Mouse (Mus musculus) hindbrain, embryonic 11.5 days (tissue): ENCODE measurements around the gene Gpd1l. TPM values are rescaled to one million over a fixed set of nuclear protein-coding genes. Genes with fewer than 3 reads are reported as not detected.

Experiments
- ATAC-seq: fragments of 200-750 bp; cut with Nextera tagmentation; 2 replicates; pipeline ENCODE4 v1.8.0; 2017; ENCODE audit warnings: mild to moderate bottlenecking, moderate TSS enrichment, moderate library complexity; ENCODE audit not compliant: low FRiP score
- DNase-seq: peaks from one replicate; pipeline ENCODE4 v3.0.0-alpha.2; 2015; ENCODE audit warnings: low spot score
- H3K27ac ChIP-seq: fragments of 300-500 bp; sonication (generic); 2 replicates; pipeline ENCODE4 v1.5.1; 2014; ENCODE audit warnings: mild to moderate bottlenecking, low read depth, low read length
- H3K27me3 ChIP-seq: fragments of 300-500 bp; sonication (generic); 2 replicates; pipeline ENCODE4 v1.6.1; 2014; ENCODE audit warnings: mild to moderate bottlenecking, low read length, moderate library complexity, mixed read lengths; ENCODE audit not compliant: control insufficient read depth, insufficient read depth
- H3K36me3 ChIP-seq: fragments of 300-500 bp; sonication (generic); 2 replicates; pipeline ENCODE4 v1.6.1; 2014; ENCODE audit warnings: mild to moderate bottlenecking, low read length, moderate library complexity, mixed read lengths; ENCODE audit not compliant: control insufficient read depth, insufficient read depth
- H3K4me1 ChIP-seq: fragments of 300-500 bp; sonication (generic); replicated peaks from 2 replicates; pipeline ENCODE4 v1.6.1; 2014; ENCODE audit warnings: low read length, mixed read lengths; ENCODE audit not compliant: control insufficient read depth, insufficient read depth
- H3K4me2 ChIP-seq: fragments of 300-500 bp; sonication (generic); replicated peaks from 2 replicates; pipeline ENCODE4 v1.6.1; 2014; ENCODE audit warnings: mild to moderate bottlenecking, low read depth, low read length
- H3K4me3 ChIP-seq: fragments of 300-500 bp; sonication (generic); 2 replicates; pipeline ENCODE4 v1.5.1; 2014; ENCODE audit warnings: low read depth, low read length
- H3K9ac ChIP-seq: fragments of 300-500 bp; sonication (generic); 2 replicates; pipeline ENCODE4 v1.6.1; 2014; ENCODE audit warnings: low read depth, low read length
- H3K9me3 ChIP-seq: fragments of 300-500 bp; sonication (generic); 2 replicates; pipeline ENCODE4 v1.6.1; 2016; ENCODE audit warnings: low read length; ENCODE audit not compliant: control insufficient read depth
- WGBS: fragments of 180-500 bp; shearing (Covaris S2); extraction: QIAGEN DNeasy Blood & Tissue Kit; methylation state at CpG from one replicate; pipeline ENCODE4 v1.1.7; 2014; 5-methylcytosine and 5-hydroxymethylcytosine counted together
- polyA plus RNA-seq: library from polyadenylated mRNA; unstranded; fragments of >200 nt; fragmentation: Nextera tagmentation; extraction: Ambion mirVana; gene quantifications from 2 replicates; pipeline ENCODE4 v1.2.1, GENCODE M21; 2014

Gpd1l gene
- polyA plus RNA-seq, 1 experiment from 2014 or later = 9.8 TPM

GRCm38 (mm10) chr9:114934231-114934630 lies 444 bp upstream of the Gpd1l start:
- Histone ChIP-seq H3K36me3 (no peaks in the 10 kb centered on the region), H3K4me2 (peak overlapping the region; percentile 97), H3K4me3 (no peak overlapping the region), H3K9ac (no peak overlapping the region), H3K9me3 (no peaks in the 10 kb centered on the region), H3K27ac (no peak overlapping the region), H3K4me1 (0 out of 2 replicates have a peak, but pooled peaks cover 3% of the 10 kb centered on the region), H3K27me3 (no peaks in the 10 kb centered on the region)
- 73% methylated on average over 11 of the region's 11 CpGs for WGBS
- no peak for DNase-seq
- peak; percentile 28 for ATAC-seq

GRCm38 (mm10) chr9:114933037-114933722 lies 607 bp downstream of the Gpd1l start:
- H3K36me3 ChIP-seq = no peaks in the 10 kb centered on the region
- H3K9me3 ChIP-seq = no peaks in the 10 kb centered on the region
- DNase-seq (peak; percentile 45), ATAC-seq (peak; percentile 52)
- H3K9ac ChIP-seq = peak overlapping the region; percentile 75
- WGBS = under 1% methylated on average over 50 of the region's 50 CpGs
- H3K4me1 ChIP-seq = 0 out of 2 replicates have a peak, but pooled peaks cover 3% of the 10 kb centered on the region
- no peaks in the 10 kb centered on the region for H3K27me3 ChIP-seq
- 0 out of 2 replicates have a peak overlapping the region, but pooled peaks have one; percentile 36 for H3K27ac ChIP-seq
- peak overlapping the region; percentile 74 for H3K4me3 ChIP-seq
- peak overlapping the region; percentile 97 for H3K4me2 ChIP-seq

GRCm38 (mm10) chr9:114932607-114933006 lies 1.2 kb downstream of the Gpd1l start:
- Histone ChIP-seq H3K4me3 (peak overlapping the region; percentile 74), H3K27me3 (no peaks in the 10 kb centered on the region), H3K27ac (no peak overlapping the region), H3K36me3 (no peaks in the 10 kb centered on the region), H3K9me3 (no peaks in the 10 kb centered on the region), H3K4me1 (0 out of 2 replicates have a peak, but pooled peaks cover 3% of the 10 kb centered on the region), H3K4me2 (peak overlapping the region; percentile 97), H3K9ac (no peak overlapping the region; the same call in 1 of the 2 replicates)
- DNase-seq (no peak), ATAC-seq (no peak)
- 27% methylated on average over 13 of the region's 13 CpGs for WGBS

GRCm38 (mm10) chr9:114930464-114931090 lies 3.2 kb downstream of the Gpd1l start:
- no peak overlapping the region for H3K27ac ChIP-seq
- no peaks in the 10 kb centered on the region for H3K36me3 ChIP-seq
- no peaks in the 10 kb centered on the region for H3K27me3 ChIP-seq
- H3K9ac ChIP-seq = no peak overlapping the region
- H3K4me3 ChIP-seq = no peak overlapping the region
- no peaks in the 10 kb centered on the region for H3K9me3 ChIP-seq
- DNase-seq (no peak), ATAC-seq (no peak)
- 0 out of 2 replicates have a peak, but pooled peaks cover 3% of the 10 kb centered on the region for H3K4me1 ChIP-seq
- no peak overlapping the region for H3K4me2 ChIP-seq
- WGBS = 72% methylated on average over 9 of the region's 9 CpGs

GRCm38 (mm10) chr9:114925571-114925970 lies 8.2 kb downstream of the Gpd1l start:
- ATAC-seq (no peak), DNase-seq (no peak)
- Histone ChIP-seq H3K27me3 (no peaks in the 10 kb centered on the region), H3K9me3 (no peaks in the 10 kb centered on the region), H3K4me3 (no peak overlapping the region), H3K4me1 (no peaks in the 10 kb centered on the region), H3K36me3 (no peaks in the 10 kb centered on the region), H3K9ac (no peak overlapping the region), H3K27ac (no peak overlapping the region), H3K4me2 (no peak overlapping the region)
- WGBS = 89% methylated on average over 5 of the region's 5 CpGs

GRCm38 (mm10) chr9:114925039-114925438 lies 8.7 kb downstream of the Gpd1l start:
- H3K27ac ChIP-seq = no peak overlapping the region
- ATAC-seq = no peak

GRCm38 (mm10) chr9:114924511-114924910 lies 9.3 kb downstream of the Gpd1l start:
- ATAC-seq = no peak
- no peaks in the 10 kb centered on the region for H3K36me3 ChIP-seq
- no peaks in the 10 kb centered on the region for H3K9me3 ChIP-seq
- WGBS = 68% methylated on average over 5 of the region's 5 CpGs
- no peaks in the 10 kb centered on the region for H3K27me3 ChIP-seq
- no peak overlapping the region for H3K27ac ChIP-seq
- H3K9ac ChIP-seq = no peak overlapping the region
- H3K4me1 ChIP-seq = no peaks in the 10 kb centered on the region
- H3K4me2 ChIP-seq = no peak overlapping the region
- H3K4me3 ChIP-seq = no peak overlapping the region
- DNase-seq = no peak

More at GRCm38 (mm10) chr9:114925039-114925438, 8.7 kb downstream of the Gpd1l start:
- Histone ChIP-seq H3K4me2 (no peak overlapping the region), H3K9ac (no peak overlapping the region), H3K9me3 (no peaks in the 10 kb centered on the region), H3K36me3 (no peaks in the 10 kb centered on the region), H3K4me3 (no peak overlapping the region), H3K27me3 (no peaks in the 10 kb centered on the region), H3K4me1 (no peaks in the 10 kb centered on the region)
- DNase-seq = no peak
- 82% methylated on average over 10 of the region's 10 CpGs for WGBS

GRCm38 (mm10) chr9:114922209-114922608 lies 11.6 kb downstream of the Gpd1l start:
- ATAC-seq = no peak
- no peak overlapping the region for H3K4me2 ChIP-seq
- H3K4me3 ChIP-seq = no peak overlapping the region
- no peaks in the 10 kb centered on the region for H3K4me1 ChIP-seq
- no peak for DNase-seq
- no peaks in the 10 kb centered on the region for H3K9me3 ChIP-seq
- H3K9ac ChIP-seq = no peak overlapping the region
- no peaks in the 10 kb centered on the region for H3K27me3 ChIP-seq
- H3K27ac ChIP-seq = no peak overlapping the region
- WGBS = 56% methylated on average over 5 of the region's 5 CpGs
- no peaks in the 10 kb centered on the region for H3K36me3 ChIP-seq
